ENCODE assay signal across 15 mouse cellular contexts in genomic region chr14:75410392-75410791, GRCm38 (mm10). TPM values are rescaled to one million over a fixed set of nuclear protein-coding genes. Genes with fewer than 3 reads are reported as not detected.
"Had no signal": no experiment of that assay in that cellular context is flagged by ENCODE, and none has a peak within 500 bp of the region (broad histone marks: within the 10 kb centered on the region; RNA-seq: fewer than 3 reads in every experiment).

No protein-coding gene starts in this region.

- H3K4me2 ChIP-seq: liver, embryonic 13.5 days had no signal

- H3K9ac ChIP-seq: liver, embryonic 13.5 days had no signal

- H3K4me3 ChIP-seq: left cerebral cortex, adult 2 months; liver, embryonic 13.5 days had no signal

- H3K4me1 ChIP-seq: liver, embryonic 13.5 days had no signal

- H3K36me3 ChIP-seq: liver, embryonic 13.5 days had no signal

- H3K27me3 ChIP-seq: liver, embryonic 13.5 days had no signal

- H3K9me3 ChIP-seq: liver, embryonic 13.5 days had no signal

- ATAC-seq: intestine, postnatal 0 days had no signal

- DNase-seq: kidney, adult 9 months; layer of hippocampus, postnatal 36 days; liver, embryonic 13.5 days; lung, adult 2 months; lung, postnatal 14 days; lung, postnatal 4 days; thymus, adult 18-20 months; thymus, postnatal 36 days had no signal

- H3K27ac ChIP-seq: left cerebral cortex, adult 2 months; liver, embryonic 13.5 days had no signal

RNA-seq across cellular contexts. Expression of gene Siah3, which starts 45.4 kb away (rescaled TPM):
- total RNA-seq: liver, adult 2 months; megakaryocyte progenitor cell, adult 5-6 weeks; megakaryocyte-erythroid progenitor cell, adult 5-6 weeks had no signal
- polyA plus RNA-seq: intestine, postnatal 0 days; liver, adult 2 months; lung, embryonic 16.5 days; testis, adult 2 months had no signal
